Mouse (Mus musculus) monocyte, adult 2 months (primary cell): ENCODE data around the gene Bspry.

Experiments
- DNase-seq, 2 experiments: peaks; one replicate each; pipeline ENCODE4 v3.0.0; 2022; ENCODE audit warnings: low spot score in 2 of 2, low read depth in 1 of 2

Bspry gene

GRCm38 (mm10) chr4:62515490-62515889 lies 35.6 kb downstream of the Bspry start:
- no peak for DNase-seq

GRCm38 (mm10) chr4:62516079-62516478 lies 36.2 kb downstream of the Bspry start:
- DNase-seq, result no peak

- DNase-seq, result no peak
Observed at GRCm38 (mm10) chr4:62516579-62516978, 36.7 kb downstream of the Bspry start.

- DNase-seq, result no peak
Observed at GRCm38 (mm10) chr4:62517046-62517445, 37.2 kb downstream of the Bspry start.

GRCm38 (mm10) chr4:62517538-62518415 lies 37.9 kb downstream of the Bspry start:
- no peak for DNase-seq

- DNase-seq, result no peak
Observed at GRCm38 (mm10) chr4:62518416-62519121, 38.7 kb downstream of the Bspry start.

GRCm38 (mm10) chr4:62519122-62519848 lies 39.4 kb downstream of the Bspry start:
- peak in 1 of 2 experiments; percentile 5 for DNase-seq

- peak; percentile 9 to 38 for DNase-seq
Observed at GRCm38 (mm10) chr4:62519849-62520233, 40.0 kb downstream of the Bspry start, which contains the start of gene Alad. Gene Alad, minus strand, starts transcription at chr4:62519918.

GRCm38 (mm10) chr4:62520892-62521400 lies 41.1 kb downstream of the Bspry start:
- no peak for DNase-seq

GRCm38 (mm10) chr4:62524651-62525488 lies 45.0 kb downstream of the Bspry start, which contains the start of the genes Pole3 and 4933430I17Rik:
Gene Pole3, minus strand, starts transcription at chr4:62525068.
Gene 4933430I17Rik, plus strand, starts transcription at chr4:62525369.
- DNase-seq, result peak; percentile 93 to 94

GRCm38 (mm10) chr4:62525489-62525811 lies 45.6 kb downstream of the Bspry start:
- DNase-seq, result no peak

- no peak for DNase-seq
Observed at GRCm38 (mm10) chr4:62526256-62526655, 46.4 kb downstream of the Bspry start.

- DNase-seq, result no peak
Observed at GRCm38 (mm10) chr4:62527655-62528054, 47.8 kb downstream of the Bspry start.

GRCm38 (mm10) chr4:62533729-62534128 lies 53.9 kb downstream of the Bspry start:
- DNase-seq, result no peak

- no peak for DNase-seq
Observed at GRCm38 (mm10) chr4:62541802-62542201, 61.9 kb downstream of the Bspry start.

- no peak for DNase-seq
Observed at GRCm38 (mm10) chr4:62543782-62544181, 63.9 kb downstream of the Bspry start.

GRCm38 (mm10) chr4:62544801-62545200 lies 64.9 kb downstream of the Bspry start:
- DNase-seq, result no peak
